Mouse (Mus musculus): ENCODE data around the gene Gm10097.

Gm10097 gene

GRCm38 (mm10) chr10:5068676-5069265 lies at the start of gene Gm10097:
TSS of gene Gm10097 (plus strand) at chr10:5069192.
- DNase-seq = no peak

- no peak for DNase-seq
Observed at GRCm38 (mm10) chr10:5025906-5026305, 43.1 kb upstream of the Gm10097 start.

DNA sequence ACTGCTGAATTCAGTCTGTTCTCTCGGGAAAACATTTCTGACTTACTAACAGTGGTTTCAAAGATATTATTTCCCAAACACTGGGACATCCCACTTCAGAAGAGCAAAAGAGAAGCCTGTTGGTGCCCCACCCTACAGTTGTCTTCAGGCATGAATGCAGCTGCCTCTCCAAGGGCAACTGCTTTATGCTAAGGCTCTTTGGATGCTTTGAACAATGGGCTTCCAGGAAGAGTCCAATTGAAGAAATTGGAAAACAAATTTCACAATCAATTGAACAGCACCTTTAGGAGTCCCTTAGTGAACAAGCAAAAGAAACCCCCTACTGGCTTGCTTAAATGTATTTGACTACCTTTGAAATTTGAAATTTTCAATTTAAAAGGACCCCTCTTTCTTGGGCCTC lies 41.8 kb upstream of the Gm10097 start:
- DNase-seq = no peak

DNA sequence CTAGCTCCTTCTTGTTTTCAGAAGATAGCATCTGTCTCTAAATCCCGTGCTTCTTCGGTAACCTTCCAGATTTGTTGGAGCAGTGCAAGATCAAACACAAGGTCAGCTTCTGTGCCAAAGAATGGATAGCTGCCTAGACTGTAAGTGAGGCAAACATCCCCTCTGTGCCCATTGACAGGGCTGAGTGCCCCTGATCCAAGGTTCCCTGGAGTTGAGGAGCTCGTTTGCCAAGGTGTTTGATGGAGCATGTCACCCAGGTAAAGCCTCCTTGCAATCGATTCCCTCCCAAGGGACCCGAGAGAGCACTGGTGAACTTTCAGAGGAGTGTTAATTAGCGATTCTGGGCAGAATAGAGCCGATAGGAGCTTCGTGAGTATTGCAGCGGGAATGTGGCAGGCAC lies 40.7 kb upstream of the Gm10097 start:
- DNase-seq = no peak

DNA sequence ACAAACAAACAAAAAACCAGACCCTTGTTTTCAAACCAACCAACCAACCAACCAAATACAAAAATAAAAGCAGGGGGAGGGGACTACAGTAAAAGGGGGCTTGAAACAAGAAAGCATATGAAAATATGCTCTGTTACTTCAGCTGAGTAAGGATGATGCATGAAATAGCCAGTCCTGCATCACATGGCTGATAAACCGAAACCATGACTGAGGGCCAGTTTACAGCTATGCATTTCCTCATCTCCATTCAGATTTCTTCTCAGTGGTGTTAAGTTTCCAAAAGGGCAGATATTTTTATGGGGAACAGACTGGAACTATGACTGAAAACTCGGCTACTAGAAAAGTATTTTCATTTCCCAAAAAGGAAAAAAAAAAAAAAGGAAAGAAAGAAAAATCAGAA lies 39.8 kb upstream of the Gm10097 start:
- no peak for DNase-seq

- no peak for DNase-seq
Observed at GRCm38 (mm10) chr10:5029883-5030282, 39.1 kb upstream of the Gm10097 start.

DNA sequence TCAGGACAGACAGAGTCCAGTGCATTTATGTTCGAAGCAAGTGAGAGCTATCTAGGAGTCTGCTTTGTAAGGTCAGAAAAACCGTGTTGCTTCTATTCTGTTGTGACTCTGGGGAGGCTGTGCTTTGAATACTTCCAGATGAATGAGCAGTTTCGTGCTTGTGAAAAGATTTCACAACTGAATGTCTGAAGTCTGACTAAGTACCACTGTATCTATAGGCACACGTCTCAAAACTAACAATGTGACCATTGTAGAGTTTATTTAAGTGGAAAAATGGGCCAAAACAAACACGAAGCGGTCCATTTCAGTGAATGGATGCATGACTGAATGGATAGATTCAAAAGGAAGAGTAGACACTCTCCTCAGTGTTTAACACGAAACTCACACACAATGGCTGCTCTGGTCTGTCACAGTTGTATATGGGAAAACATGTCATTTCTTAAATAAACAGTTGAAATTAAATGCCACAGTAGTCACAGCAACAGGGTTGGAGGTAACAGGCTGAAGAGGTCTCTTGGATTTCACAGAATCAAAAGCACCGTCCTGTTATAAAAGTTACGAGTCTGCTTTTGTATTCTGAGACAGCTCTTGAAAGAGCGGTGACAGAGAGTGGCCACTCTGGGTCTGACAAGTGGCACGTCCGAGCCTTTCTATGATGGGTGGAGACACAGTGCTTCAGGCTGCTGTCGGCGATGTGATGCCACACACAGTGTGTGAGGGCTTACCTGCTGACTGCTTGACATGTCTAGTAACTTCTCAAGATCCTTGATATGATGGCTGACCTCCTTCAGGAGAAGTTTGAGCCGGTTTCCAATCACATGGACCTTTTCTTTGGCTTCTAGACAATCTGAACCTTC lies 36.6 kb upstream of the Gm10097 start:
- DNase-seq = no peak

- DNase-seq = no peak
Observed at GRCm38 (mm10) chr10:5041254-5041653, 27.7 kb upstream of the Gm10097 start.

GRCm38 (mm10) chr10:5044481-5044880 lies 24.5 kb upstream of the Gm10097 start:
- no peak for DNase-seq

DNA sequence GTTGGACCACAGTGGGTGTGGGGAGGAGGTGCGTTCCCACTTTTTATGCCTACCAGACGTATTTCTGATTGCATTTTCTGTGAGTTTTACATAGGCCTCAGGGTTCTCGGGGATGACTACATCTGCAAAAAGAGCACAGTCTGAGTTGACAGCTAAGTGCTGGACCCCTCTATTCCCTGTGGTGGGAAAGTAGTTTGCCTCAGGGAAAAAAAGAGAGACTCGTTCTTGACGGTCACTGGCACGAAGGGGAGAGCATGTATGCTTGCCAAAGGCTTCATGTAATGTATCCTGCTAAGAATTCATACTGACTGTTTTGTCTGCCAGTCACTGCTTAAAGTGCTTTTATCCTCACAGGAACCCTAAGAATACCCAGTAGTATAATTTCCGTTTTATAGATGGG lies 23.8 kb upstream of the Gm10097 start:
- DNase-seq = no peak

GRCm38 (mm10) chr10:5045671-5046070 lies 23.3 kb upstream of the Gm10097 start:
- no peak for DNase-seq

DNA sequence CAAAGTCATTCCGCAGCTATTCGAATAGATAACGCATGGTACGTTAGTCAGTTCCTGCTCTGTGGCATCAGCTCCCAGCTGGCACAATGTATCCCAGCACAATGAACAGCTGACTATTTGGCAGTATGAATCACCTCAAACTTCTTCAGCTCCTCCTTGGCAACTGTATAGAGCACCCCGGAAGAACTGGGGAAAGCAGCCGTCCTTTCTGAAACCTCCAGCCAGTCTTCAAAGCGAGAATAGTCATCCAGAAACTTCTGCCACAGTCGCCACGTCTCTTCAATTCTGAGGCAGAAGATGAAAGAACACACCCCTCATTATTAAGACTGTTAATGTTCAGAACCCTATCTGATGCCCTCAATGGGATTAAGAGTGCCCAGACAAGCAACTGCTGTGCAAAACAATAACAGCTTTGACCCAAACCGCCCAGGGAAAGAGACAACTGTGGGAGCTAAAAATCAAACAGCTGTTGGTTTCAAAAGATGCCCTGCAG lies 12.7 kb upstream of the Gm10097 start:
- no peak for DNase-seq

GRCm38 (mm10) chr10:5056940-5057339 lies 12.1 kb upstream of the Gm10097 start:
- no peak for DNase-seq

GRCm38 (mm10) chr10:5057661-5058060 lies 11.3 kb upstream of the Gm10097 start:
- no peak for DNase-seq

DNA sequence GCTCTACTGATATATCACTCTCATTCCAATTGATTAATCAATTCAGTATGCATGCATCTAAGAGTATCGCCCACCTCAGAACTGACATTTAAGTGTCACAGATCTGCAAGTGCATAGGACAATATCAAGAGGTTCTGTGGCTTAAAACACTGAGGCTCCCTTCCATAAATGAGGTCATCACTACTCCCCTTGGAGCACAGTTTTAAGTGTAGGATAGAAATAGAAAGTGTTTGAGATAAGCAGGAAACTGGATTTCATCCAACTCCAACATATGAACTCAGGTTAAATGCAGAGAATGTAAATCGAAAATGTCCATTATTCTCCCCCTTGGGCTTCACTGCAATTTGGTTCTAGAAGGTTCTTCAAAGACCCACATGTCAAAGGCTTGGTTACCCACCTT lies 10.1 kb upstream of the Gm10097 start:
- no peak for DNase-seq

DNA sequence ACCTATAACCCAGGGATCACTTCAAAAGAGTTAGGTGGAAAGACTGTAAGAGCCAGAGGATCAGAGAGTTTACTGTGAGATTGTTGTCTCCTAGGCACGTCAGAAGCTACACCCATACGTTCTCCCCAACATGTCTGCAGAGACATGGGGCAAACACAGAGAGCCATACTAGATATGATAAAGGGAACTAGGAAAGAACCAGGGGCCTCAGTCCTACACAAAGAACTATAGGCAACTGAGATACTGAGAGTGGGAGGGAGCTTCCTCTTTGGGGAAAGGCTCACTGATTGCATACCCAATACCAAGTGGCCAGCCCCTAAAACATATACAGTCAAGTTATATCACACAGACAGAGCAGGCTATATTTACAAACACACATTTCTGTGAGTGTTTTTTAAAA lies 9.0 kb upstream of the Gm10097 start:
- no peak for DNase-seq

DNA sequence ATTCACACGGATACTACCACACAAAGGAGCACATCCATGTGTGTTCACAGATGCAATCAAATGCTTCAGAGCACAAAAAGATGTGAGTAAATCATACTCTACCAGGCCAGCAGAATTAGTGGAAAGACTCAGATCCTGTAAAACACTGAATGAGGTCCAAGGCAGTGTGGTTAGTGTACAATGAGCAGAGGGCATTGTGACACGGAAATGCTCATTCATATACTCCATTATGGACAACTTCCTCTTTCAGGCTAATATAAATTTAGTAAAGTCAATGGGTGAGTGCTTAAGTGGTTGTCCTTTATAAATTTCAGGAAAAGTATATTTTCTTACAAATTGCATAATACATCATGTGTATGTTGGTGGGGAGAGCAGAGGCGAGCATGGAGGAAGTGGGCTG lies 1.9 kb upstream of the Gm10097 start:
- DNase-seq = no peak

- no peak for DNase-seq
Observed at GRCm38 (mm10) chr10:5070168-5070940, 1.4 kb downstream of the Gm10097 start.

GRCm38 (mm10) chr10:5070941-5071231 lies 1.9 kb downstream of the Gm10097 start:
- DNase-seq = no peak

DNA sequence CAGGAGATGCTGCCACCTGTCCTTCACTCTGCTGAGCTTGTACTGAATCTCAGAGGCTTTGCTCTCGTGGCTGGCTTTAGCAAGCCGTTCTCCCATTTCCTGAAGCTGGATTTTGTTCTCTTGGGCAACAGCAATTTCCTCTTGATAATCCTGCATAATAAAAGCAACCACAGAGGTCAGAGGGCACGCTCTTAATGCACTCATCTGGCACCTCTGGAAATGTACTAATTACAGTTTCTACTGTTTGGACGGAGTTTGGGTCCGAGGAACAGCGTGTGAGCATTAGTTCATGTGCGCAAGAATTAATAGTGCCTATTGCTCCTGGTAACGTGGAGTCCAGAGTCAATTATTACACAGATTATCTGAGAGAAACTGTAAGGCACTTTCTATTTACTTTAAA lies 3.1 kb downstream of the Gm10097 start:
- peak; percentile 22 for DNase-seq

- no peak for DNase-seq
Observed at GRCm38 (mm10) chr10:5075724-5076123, 6.7 kb downstream of the Gm10097 start.

DNA sequence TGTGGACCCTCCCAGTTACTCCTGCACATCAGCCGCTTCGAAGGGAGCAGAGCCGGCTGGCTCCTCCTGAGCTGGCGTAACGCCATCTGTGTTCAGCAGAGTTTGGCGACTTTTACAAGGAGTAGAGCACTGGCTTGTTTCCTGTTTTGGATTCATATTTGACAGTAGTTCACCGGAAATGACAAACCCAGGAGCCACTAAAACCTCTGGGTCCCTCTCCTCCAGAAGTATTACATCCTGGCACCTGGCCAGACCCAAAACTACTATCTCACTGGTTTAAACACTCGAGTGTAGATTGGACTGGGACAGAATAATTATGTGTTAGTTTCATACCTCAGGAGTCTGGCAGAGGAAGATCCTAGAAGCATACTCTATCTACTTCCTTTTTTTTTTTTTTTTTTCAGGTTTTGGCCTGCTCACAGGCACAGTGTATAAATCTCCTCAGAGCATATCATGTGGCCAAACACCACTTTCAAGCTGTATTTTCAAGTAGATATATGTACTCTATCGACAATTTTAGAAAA lies 11.0 kb downstream of the Gm10097 start:
- peak; percentile 76 for DNase-seq

DNA sequence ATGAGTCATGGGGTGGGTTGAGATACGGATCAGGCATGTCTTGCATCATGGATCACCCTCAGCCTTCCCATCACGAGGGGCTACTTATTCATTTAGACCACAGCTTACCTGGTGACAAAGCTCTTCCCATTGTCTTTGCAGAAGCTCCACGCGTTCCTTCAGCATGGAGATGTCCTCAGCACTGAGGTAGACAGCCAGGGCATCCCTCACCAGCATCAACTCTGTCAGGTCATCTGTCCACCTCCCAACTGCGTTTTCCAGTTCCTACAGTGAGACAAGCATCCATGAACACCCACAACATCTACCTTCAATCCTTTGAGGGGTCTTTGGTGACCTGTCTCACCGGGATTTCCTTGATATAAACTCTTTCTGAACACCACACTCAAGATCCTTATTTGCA lies 14.7 kb downstream of the Gm10097 start:
- no peak for DNase-seq

- DNase-seq = no peak
Observed at GRCm38 (mm10) chr10:5085792-5086191, 16.8 kb downstream of the Gm10097 start.
